Mouse (Mus musculus) kidney, postnatal 14 days (tissue): ENCODE data around the gene Tsc1.
A peak's percentile ranks its signal among the peaks of the same experiment; 100 is the strongest.

Experiments used
- DNase-seq: peaks from one replicate; pipeline ENCODE4 v3.0.0; 2022; ENCODE audit warnings: mixed read lengths

Tsc1 gene

DNA sequence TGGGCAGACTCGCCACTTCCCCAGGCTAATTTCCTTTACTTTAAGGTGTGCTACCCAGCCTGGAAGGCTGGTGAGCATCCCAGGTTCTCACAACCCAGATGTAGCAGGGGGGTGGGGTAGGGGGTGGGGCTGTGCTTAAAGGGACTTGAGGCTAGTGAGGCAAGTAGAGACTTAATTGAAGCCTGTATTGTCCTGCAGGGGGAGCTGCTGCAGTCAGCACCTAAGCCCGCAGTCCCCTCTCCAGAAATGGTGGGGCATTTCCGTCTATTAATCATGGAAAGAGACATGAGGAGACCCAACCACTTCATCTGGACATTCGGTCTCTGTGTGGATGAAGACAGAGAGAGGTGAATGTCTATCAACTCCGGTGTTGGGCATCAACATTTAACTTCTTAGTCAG, 24.7 kb upstream of the Tsc1 start:
- no peak for DNase-seq

- DNase-seq: no peak
These were observed 24.2 kb upstream of the Tsc1 start for GRCm38 (mm10) chr2:28616874-28617273.

GRCm38 (mm10) chr2:28617498-28618486, 23.2 kb upstream of the Tsc1 start:
- DNase-seq: no peak

- DNase-seq: no peak
These were observed 22.2 kb upstream of the Tsc1 start for GRCm38 (mm10) chr2:28618777-28619336.

DNA sequence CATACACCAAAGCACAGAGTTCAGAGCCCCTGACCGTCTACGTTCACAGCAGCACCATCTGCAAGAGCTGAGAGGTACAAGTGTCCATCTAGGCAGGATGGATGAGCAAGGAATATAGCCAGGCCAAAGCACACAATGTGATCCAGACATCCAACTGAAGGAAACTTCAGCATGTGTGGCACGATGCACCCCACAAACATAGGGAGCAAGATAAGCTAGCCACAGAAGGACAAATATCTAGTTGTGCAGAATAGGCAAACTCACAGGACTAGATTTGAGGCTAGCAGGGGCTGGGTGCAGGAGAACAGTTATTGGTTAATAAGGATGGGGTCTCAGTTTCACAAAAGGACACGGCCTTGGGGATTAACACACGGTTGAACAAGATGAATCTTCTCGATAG, 21.7 kb upstream of the Tsc1 start:
- no peak for DNase-seq

- DNase-seq: no peak
These were observed 20.5 kb upstream of the Tsc1 start for GRCm38 (mm10) chr2:28620522-28620921.

- no peak for DNase-seq
These were observed 19.9 kb upstream of the Tsc1 start for GRCm38 (mm10) chr2:28621111-28621510.

- no peak for DNase-seq
These were observed 19.3 kb upstream of the Tsc1 start, which contains the start of gene Gfi1b for GRCm38 (mm10) chr2:28621664-28622171. Gene Gfi1b (minus strand): TSS chr2:28621982.

DNA sequence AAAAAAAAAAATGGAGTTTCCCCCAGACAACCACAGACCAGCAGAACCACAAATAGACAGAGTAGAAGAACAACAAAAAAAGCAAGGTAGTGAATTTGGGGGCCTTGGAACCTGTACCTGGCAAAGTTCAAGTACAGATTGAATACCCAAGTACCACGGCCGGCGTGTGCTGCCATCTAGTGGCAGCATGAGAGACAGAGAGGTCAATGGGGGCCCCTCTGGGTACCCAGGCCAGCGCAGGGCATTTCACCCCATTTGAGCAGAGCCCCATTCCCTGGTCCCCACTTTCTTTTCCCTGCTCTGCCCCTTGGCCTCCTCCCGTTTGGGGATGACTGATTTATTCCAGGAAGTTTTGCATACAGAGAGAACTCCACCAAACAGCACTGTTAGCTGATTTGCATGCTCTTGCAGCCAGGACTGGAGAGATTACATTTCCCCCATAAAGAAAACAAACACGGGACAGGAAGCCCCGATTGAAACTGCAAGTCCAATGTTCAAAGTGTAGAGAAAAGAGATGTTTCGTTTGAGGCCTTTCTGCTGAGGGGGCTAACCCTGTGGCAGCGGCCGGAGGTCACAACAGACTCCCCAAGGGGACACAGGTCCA, 18.4 kb upstream of the Tsc1 start:
- DNase-seq: peak; percentile 52

GRCm38 (mm10) chr2:28624870-28625269, 16.2 kb upstream of the Tsc1 start:
- DNase-seq: no peak

- no peak for DNase-seq
These were observed 15.0 kb upstream of the Tsc1 start for GRCm38 (mm10) chr2:28626038-28626437.

DNA sequence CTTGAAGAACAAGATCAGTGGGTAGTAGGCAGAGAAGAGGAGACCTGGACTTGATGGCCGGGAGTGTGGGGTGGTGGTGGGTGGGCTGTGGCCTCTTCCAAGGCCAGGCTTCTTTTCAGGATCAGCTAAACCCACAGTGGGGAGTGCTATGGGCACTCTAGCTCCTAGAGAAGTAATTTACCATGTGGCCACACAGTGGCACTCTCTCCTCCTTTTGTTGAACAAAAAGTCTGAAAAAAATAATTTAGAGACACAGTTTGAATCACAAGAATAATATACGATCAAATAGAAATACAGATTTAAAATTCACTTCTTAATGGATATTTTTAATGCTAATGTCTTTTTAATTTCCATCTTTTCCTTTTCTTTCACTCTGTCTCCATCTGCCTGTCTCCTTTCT, 13.0 kb upstream of the Tsc1 start:
- DNase-seq: peak; percentile 26

GRCm38 (mm10) chr2:28629911-28630381, 11.1 kb upstream of the Tsc1 start:
- DNase-seq: peak; percentile 84

GRCm38 (mm10) chr2:28632626-28633025, 8.4 kb upstream of the Tsc1 start:
- DNase-seq: peak; percentile 49

DNA sequence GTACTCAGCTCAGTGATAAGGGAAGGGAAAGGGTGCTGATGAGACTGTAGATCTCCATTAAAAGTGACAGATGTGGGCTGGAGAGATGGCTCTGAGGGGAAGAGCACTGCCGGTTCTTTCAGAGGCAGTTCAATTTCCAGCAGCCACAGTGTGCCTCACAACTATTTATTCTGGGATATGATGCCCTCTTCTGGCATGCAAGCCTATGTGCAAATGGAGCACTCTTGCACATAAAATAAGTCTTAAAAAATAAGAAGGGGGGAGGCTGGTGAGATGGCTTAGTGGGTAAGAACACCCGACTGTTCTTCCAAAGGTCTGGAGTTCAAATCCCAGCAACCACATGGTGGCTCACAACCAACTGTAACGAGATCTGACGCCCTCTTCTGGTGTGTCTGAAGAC, 7.9 kb upstream of the Tsc1 start:
- DNase-seq: no peak

GRCm38 (mm10) chr2:28635199-28635598, 5.8 kb upstream of the Tsc1 start:
- DNase-seq: no peak

DNA sequence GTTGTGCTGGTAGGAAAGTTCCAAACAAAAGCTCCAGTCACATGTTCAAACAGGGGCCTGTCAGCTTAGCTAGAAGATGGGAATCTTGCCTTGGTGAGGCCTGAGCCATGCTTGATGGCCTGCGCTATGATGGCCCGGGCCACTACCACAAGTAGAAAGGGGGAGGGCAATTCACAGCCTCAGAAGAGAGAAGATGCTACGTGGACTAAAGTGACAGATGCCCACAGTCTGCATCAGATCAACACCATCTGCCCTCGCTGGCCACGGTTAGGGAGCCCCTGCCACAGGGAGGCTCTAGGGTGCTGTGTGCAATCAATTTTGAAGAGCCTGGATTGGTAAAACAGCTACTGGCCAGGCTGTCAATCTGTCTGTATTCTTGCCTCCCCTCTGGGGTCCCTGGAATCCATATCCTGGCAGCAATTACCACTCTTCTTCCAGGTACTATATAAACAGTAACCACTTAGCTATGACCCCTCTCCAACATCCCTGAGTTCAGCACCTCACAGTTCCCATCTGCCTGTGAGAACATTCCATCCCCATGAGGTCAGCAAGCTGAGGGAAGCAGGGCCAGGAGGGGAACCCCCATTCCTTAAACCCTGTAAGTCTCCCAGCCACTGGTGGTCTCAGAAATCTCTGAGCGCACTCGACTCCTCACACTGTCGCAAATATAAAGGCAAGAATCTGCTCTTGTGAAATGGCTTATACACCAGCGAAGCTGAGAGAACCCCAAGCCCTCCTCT, 3.8 kb upstream of the Tsc1 start:
- DNase-seq: no peak

DNA sequence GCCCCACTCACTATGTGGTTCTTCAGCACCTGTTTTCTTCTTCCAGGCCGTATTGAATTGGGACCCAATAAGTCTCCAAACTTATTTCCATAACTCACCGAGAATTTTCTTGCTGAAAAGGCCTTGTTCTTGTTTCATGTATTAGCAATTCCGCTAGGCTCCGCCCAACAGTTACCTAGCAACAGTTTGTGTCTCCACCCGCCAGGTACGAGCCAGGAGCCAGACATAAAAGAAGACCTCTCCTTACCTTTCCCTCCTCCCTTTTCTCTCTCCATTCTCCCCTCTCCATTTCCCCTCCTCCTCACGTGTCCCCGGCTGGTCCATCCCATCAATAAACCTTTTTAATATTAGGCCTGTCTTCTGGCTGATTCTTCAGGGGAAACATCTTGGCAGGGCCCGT, 2.7 kb upstream of the Tsc1 start:
- peak; percentile 28 for DNase-seq

GRCm38 (mm10) chr2:28638886-28639285, 2.1 kb upstream of the Tsc1 start:
- peak; percentile 45 for DNase-seq

DNA sequence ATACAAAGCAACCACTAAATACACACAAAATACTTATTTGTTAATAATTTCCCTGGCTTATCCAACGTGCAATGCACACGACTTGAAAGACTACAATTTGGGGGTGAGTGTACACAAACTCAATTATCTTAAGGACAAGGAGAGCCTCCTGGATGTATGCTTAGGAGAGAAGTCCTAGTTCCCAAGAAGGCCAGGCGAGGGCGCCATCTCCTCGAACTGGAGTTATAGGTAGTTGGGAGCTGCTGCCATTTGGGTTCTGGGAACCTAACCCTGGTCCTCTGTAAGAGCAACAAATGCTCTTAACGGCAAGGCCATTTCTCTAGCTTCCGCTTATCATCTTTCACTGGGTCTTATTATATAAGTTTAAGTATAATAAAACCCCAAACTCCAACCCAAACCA, 1.2 kb upstream of the Tsc1 start:
- DNase-seq: peak; percentile 27

DNA sequence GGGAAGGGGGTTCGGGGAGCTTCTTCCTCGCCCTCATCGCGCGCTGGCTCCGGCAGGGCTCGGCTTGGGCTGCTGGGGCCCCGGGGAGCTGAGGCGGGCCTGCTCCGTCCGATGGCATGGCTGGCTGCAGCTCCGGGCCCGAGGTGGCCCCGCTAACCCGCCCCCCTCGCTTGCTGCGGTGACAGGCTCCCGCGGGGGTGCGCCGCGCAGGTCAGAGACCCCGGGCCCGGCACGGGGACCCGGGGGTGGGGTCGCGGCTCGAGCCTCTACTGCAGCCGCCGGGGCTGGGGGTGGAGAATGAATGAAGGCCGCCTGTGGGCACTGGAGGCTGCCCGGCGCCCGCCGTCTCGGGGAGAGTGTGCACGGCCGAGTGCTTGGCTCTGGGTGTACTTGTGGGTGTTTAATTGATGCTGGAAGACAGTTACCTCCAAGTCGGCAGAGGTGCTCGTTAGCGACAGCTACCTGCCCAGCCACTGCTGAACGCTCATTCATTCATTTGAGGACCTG, 460 bp downstream of the Tsc1 start:
- peak; percentile 44 for DNase-seq

GRCm38 (mm10) chr2:28643081-28643480, 2.1 kb downstream of the Tsc1 start:
- peak; percentile 32 for DNase-seq
